Mouse (Mus musculus) limb, embryonic 14.5 days (tissue): ENCODE measurements around the gene Kcna5. TPM values are rescaled to one million over a fixed set of nuclear protein-coding genes. Genes with fewer than 3 reads are reported as not detected.

Experiments
- ATAC-seq: fragments of 200-750 bp; cut with Nextera tagmentation; 2 replicates; pipeline ENCODE4 v1.8.0; 2017; ENCODE audit warnings: low read depth, moderate number of reproducible peaks, moderate TSS enrichment; ENCODE audit not compliant: low FRiP score
- DNase-seq: peaks from one replicate; pipeline ENCODE4 v3.0.0-alpha.2; 2015; ENCODE audit warnings: low spot score
- H3K27ac ChIP-seq: fragments of 300-500 bp; sonication (generic); replicated peaks from 2 replicates; pipeline ENCODE4 v1.5.1; 2014; ENCODE audit warnings: low read depth, mild to moderate bottlenecking, low read length, moderate library complexity, mixed read lengths
- H3K27me3 ChIP-seq: fragments of 300-500 bp; sonication (generic); 2 replicates; pipeline ENCODE4 v1.6.1; 2014; ENCODE audit warnings: low read length, mixed read lengths; ENCODE audit not compliant: control insufficient read depth, insufficient read depth
- H3K36me3 ChIP-seq: fragments of 300-500 bp; sonication (generic); 2 replicates; pipeline ENCODE4 v1.6.1; 2014; ENCODE audit warnings: mild to moderate bottlenecking, low read length, moderate library complexity, mixed read lengths; ENCODE audit not compliant: control insufficient read depth, insufficient read depth
- H3K4me1 ChIP-seq: fragments of 300-500 bp; sonication (generic); 2 replicates; pipeline ENCODE4 v1.6.1; 2014; ENCODE audit warnings: antibody characterized with exemption, low read length, mixed read lengths; ENCODE audit not compliant: control insufficient read depth, insufficient read depth
- H3K4me2 ChIP-seq: fragments of 300-500 bp; sonication (generic); replicated peaks from 2 replicates; pipeline ENCODE4 v1.6.1; 2014; ENCODE audit warnings: low read depth, mild to moderate bottlenecking, low read length, moderate library complexity; ENCODE audit not compliant: severe bottlenecking
- H3K4me3 ChIP-seq: fragments of 300-500 bp; sonication (generic); replicated peaks from 2 replicates; pipeline ENCODE4 v1.5.1; 2014; ENCODE audit warnings: low read length
- H3K9ac ChIP-seq: fragments of 300-500 bp; sonication (generic); 2 replicates; pipeline ENCODE4 v1.6.1; 2014; ENCODE audit warnings: mild to moderate bottlenecking, low read depth, low read length, moderate library complexity; ENCODE audit not compliant: severe bottlenecking
- H3K9me3 ChIP-seq: fragments of 300-500 bp; sonication (generic); 2 replicates; pipeline ENCODE4 v1.6.1; 2016; ENCODE audit warnings: low read length; ENCODE audit not compliant: control insufficient read depth
- POLR2A ChIP-seq: fragments of 200-500 bp; IDR thresholded peaks from 2 replicates; pipeline ENCODE4 v1.8.0; 2012; ENCODE audit warnings: inconsistent platforms, mild to moderate bottlenecking, moderate library complexity, borderline replicate concordance; ENCODE audit not compliant: insufficient read depth, insufficient read length; ENCODE audit errors: extremely low read depth
- WGBS: fragments of 180-500 bp; shearing (Covaris S2); extraction: QIAGEN DNeasy Blood & Tissue Kit; methylation state at CpG from one replicate; pipeline ENCODE4 v1.1.7; 2014; 5-methylcytosine and 5-hydroxymethylcytosine counted together
- polyA plus RNA-seq, 2 experiments: library from polyadenylated mRNA; depleted of rRNA in 1 of 2; stranded (reverse) in 1 of 2; unstranded in 1 of 2; fragments of >200 nt; fragmentation: Nextera tagmentation in 1 of 2; extraction: Ambion mirVana in 1 of 2; gene quantifications; 2 replicates each; pipeline versions ENCODE4 v1.2.1 to v1.2.3; 2012 to 2014

Kcna5 gene
- polyA plus RNA-seq, 2 experiments: 3.1 to 5.0 TPM

DNA sequence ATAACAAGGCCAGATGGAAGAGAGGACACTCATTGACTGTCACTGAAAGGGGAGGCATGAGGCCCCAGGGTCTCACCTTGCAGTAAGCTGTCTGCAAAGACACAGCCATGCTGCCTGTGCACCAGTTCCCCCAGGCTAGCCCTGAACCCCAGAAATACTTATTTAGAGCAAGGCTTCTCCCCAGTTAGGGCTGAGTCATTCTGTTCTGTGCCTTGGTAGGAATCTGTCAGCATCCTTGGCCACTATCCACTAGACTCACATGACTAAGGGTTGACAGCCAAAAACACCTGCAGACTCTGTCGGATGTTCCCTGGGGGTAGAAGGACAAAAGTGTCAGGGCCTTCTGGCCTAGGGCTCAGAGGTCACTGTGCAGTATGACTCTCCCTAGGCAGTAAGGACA is 41.4 kb upstream of the Kcna5 start:
- H3K36me3 ChIP-seq: no peaks in the 10 kb centered on the region
- TF ChIP-seq POLR2A: no peak
- H3K4me3 ChIP-seq: no peak overlapping the region
- H3K27ac ChIP-seq: no peak overlapping the region
- H3K27me3 ChIP-seq: no peaks in the 10 kb centered on the region
- H3K4me2 ChIP-seq: no peak overlapping the region
- WGBS: 79% methylated on average over 1 of the region's 1 CpGs
- no peaks in the 10 kb centered on the region for H3K9me3 ChIP-seq
- no peak for ATAC-seq
- no peaks in the 10 kb centered on the region for H3K4me1 ChIP-seq
- DNase-seq: no peak
- H3K9ac ChIP-seq: no peak overlapping the region

GRCm38 (mm10) chr6:126574778-126575177 is 39.6 kb upstream of the Kcna5 start:
- Histone ChIP-seq H3K4me1 (no peaks in the 10 kb centered on the region), H3K9me3 (no peaks in the 10 kb centered on the region), H3K27ac (no peak overlapping the region), H3K9ac (no peak overlapping the region), H3K4me2 (no peak overlapping the region), H3K4me3 (no peak overlapping the region), H3K36me3 (no peaks in the 10 kb centered on the region), H3K27me3 (no peaks in the 10 kb centered on the region)
- DNase-seq (no peak), ATAC-seq (no peak)
- 82% methylated on average over 7 of the region's 7 CpGs for WGBS
- TF ChIP-seq POLR2A: no peak

DNA sequence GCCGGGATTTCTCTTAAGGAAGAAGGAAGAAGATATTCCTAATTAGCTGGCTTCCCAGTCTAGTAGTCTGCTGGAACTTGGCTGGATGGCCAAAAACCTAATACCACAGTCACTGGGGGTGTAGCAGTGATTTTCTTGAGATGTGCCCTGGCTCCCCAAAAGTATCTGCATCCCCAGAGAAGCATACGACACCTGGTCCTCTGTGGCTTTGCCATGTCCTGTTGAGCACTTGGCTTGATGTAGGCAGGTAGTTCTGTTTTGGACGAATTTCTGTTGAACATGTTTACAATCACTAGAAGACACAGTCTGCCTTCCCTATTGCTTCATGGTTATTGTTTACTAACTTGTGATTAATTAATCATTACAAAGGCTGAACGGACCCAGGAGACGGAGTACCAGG is 37.8 kb upstream of the Kcna5 start:
- no peaks in the 10 kb centered on the region for H3K4me1 ChIP-seq
- WGBS: 89% methylated on average over 5 of the region's 5 CpGs
- no peak overlapping the region for H3K4me3 ChIP-seq
- ATAC-seq (no peak), DNase-seq (no peak)
- no peak overlapping the region for H3K4me2 ChIP-seq
- H3K27ac ChIP-seq: no peak overlapping the region
- H3K36me3 ChIP-seq: no peaks in the 10 kb centered on the region
- no peak for TF ChIP-seq POLR2A
- no peaks in the 10 kb centered on the region for H3K9me3 ChIP-seq
- H3K9ac ChIP-seq: no peak overlapping the region
- H3K27me3 ChIP-seq: no peaks in the 10 kb centered on the region

DNA sequence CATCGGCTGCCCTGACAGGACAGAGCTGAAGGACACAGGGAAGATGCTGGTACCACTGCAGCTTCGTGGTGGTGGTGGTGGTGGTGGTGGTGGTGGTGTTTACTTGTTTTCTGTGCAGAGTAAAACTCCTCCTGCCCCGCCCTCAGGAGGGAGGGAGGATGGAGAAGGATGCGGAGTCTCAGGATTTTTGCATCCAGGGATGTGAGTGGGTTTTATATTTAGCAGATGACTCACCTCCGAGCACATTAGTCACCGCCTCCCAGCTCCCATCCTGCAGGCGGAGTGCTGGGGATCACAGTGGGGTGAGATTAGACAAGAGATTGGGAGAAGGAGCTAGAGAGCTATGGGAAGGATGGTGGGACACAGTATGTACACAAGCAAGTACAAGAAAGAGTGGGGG is 34.6 kb upstream of the Kcna5 start:
- H3K4me3 ChIP-seq: no peak overlapping the region

GRCm38 (mm10) chr6:126568046-126568830 is 33.0 kb upstream of the Kcna5 start:
- WGBS: 82% methylated on average over 14 of the region's 14 CpGs
- DNase-seq: no peak
- no peaks in the 10 kb centered on the region for H3K27me3 ChIP-seq

More for the DNA sequence above, 34.6 kb upstream of the Kcna5 start:
- Histone ChIP-seq H3K9me3 (no peaks in the 10 kb centered on the region), H3K27me3 (no peaks in the 10 kb centered on the region), H3K27ac (no peak overlapping the region), H3K36me3 (no peaks in the 10 kb centered on the region), H3K4me1 (no peaks in the 10 kb centered on the region), H3K4me2 (no peak overlapping the region), H3K9ac (no peak overlapping the region)
- ATAC-seq (no peak), DNase-seq (no peak)
- TF ChIP-seq POLR2A: no peak
- WGBS: 77% methylated on average over 7 of the region's 7 CpGs

More at GRCm38 (mm10) chr6:126568046-126568830, 33.0 kb upstream of the Kcna5 start:
- no peak overlapping the region for H3K27ac ChIP-seq
- H3K4me1 ChIP-seq: no peaks in the 10 kb centered on the region
- H3K4me2 ChIP-seq: no peak overlapping the region
- no peak overlapping the region for H3K4me3 ChIP-seq
- no peak for TF ChIP-seq POLR2A
- no peak overlapping the region for H3K9ac ChIP-seq
- no peak for ATAC-seq
- H3K36me3 ChIP-seq: no peaks in the 10 kb centered on the region
- H3K9me3 ChIP-seq: no peaks in the 10 kb centered on the region
